Mouse (Mus musculus) kidney, embryonic 16.5 days (tissue): Measurements from ENCODE around the gene Invs. TPM values are rescaled to one million over a fixed set of nuclear protein-coding genes. Genes with fewer than 3 reads are reported as not detected.

Source experiments
- ATAC-seq: fragments of 200-750 bp; cut with Nextera tagmentation; 2 replicates; pipeline ENCODE4 v1.8.0; 2017; ENCODE audit warnings: moderate TSS enrichment; ENCODE audit not compliant: low FRiP score, low TSS enrichment
- H3K27ac ChIP-seq: fragments of 300-500 bp; sonication (generic); 2 replicates; pipeline ENCODE4 v1.5.1; 2014; ENCODE audit warnings: low read length
- H3K27me3 ChIP-seq: fragments of 300-500 bp; sonication (generic); 2 replicates; pipeline ENCODE4 v1.6.1; 2014; ENCODE audit warnings: low read length, control low read depth, mixed read lengths; ENCODE audit not compliant: insufficient read depth
- H3K36me3 ChIP-seq: fragments of 300-500 bp; sonication (generic); 2 replicates; pipeline ENCODE4 v1.6.1; 2014; ENCODE audit warnings: low read length, control low read depth, mixed read lengths; ENCODE audit not compliant: insufficient read depth
- H3K4me1 ChIP-seq: fragments of 300-500 bp; sonication (generic); 2 replicates; pipeline ENCODE4 v1.6.1; 2014; ENCODE audit warnings: low read length, control low read depth, mixed read lengths; ENCODE audit not compliant: insufficient read depth
- H3K4me2 ChIP-seq: fragments of 300-500 bp; sonication (generic); replicated peaks from 2 replicates; pipeline ENCODE4 v1.6.1; 2014; ENCODE audit warnings: low read depth, low read length
- H3K4me3 ChIP-seq: fragments of 300-500 bp; sonication (generic); 2 replicates; pipeline ENCODE4 v1.5.1; 2014; ENCODE audit warnings: mild to moderate bottlenecking, low read length
- H3K9ac ChIP-seq: fragments of 300-500 bp; sonication (generic); replicated peaks from 2 replicates; pipeline ENCODE4 v1.6.1; 2014; ENCODE audit warnings: low read length
- H3K9me3 ChIP-seq: fragments of 300-500 bp; sonication (generic); 2 replicates; pipeline ENCODE4 v1.6.1; 2016; ENCODE audit warnings: low read length, control low read depth
- WGBS: fragments of 180-500 bp; shearing (Covaris S2); extraction: QIAGEN DNeasy Blood & Tissue Kit; methylation state at CpG from one replicate; pipeline ENCODE4 v1.1.7; 2014; 5-methylcytosine and 5-hydroxymethylcytosine counted together
- polyA plus RNA-seq: library from polyadenylated mRNA; unstranded; fragments of >200 nt; fragmentation: Nextera tagmentation; extraction: Ambion mirVana; gene quantifications from 2 replicates; pipeline ENCODE4 v1.2.1, GENCODE M21; 2015

The Invs gene
- polyA plus RNA-seq, 1 experiment from 2014 or later: 10.1 TPM

DNA sequence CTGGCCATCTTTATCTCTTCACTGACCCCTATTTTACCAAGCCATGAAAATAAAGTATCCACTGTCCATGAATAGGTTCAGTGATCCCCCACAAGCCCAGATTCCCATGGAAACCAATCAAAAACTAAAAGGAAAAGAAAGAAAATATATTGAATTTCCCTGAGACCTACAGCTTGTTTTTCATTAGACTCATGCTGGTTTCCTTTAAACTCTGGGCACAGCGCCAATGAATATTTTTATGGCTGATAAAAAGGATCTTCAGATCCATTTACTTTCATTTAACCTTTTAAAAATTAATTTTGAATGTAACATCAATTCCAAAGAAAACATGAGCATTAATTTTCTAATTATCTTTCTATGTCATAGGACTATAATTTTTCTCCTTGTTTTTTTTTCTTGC is 41.7 kb downstream of the Invs start:
- Histone ChIP-seq H3K27me3 (no peaks in the 10 kb centered on the region), H3K9ac (no peak overlapping the region), H3K27ac (no peak overlapping the region), H3K4me3 (no peak overlapping the region), H3K36me3 (no peaks in the 10 kb centered on the region), H3K9me3 (no peaks in the 10 kb centered on the region), H3K4me1 (no peaks in the 10 kb centered on the region; the same call in 1 of the 2 replicates), H3K4me2 (no peak overlapping the region)
- 74% methylated on average over 1 of the region's 1 CpGs for WGBS
- ATAC-seq: no peak

DNA sequence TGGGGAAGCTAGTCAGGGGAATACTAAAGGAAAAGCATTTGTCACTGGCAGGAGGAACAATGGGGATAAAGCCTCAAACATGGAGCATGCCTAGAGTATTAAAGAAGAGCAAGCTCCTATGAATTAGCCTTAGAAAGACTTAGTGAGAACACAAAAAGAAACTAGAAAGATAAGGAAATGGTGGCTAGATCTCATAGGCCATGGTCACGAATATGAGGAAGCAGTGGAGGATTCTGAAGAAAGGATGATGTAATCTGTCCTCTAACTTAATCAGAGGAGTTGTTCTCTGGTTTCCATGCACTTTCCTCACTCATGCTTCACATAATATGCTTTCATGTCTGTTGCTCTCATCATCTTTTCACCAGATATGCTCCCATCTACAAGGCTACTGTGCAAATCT is 42.5 kb downstream of the Invs start:
- no peaks in the 10 kb centered on the region; the same call in 1 of the 2 replicates for H3K4me1 ChIP-seq
- no peak overlapping the region for H3K4me2 ChIP-seq
- no peaks in the 10 kb centered on the region for H3K36me3 ChIP-seq
- WGBS: 62% methylated on average over 1 of the region's 1 CpGs
- no peaks in the 10 kb centered on the region for H3K27me3 ChIP-seq
- H3K27ac ChIP-seq: no peak overlapping the region
- ATAC-seq: no peak
- H3K9me3 ChIP-seq: no peaks in the 10 kb centered on the region
- no peak overlapping the region for H3K9ac ChIP-seq
- no peak overlapping the region for H3K4me3 ChIP-seq

DNA sequence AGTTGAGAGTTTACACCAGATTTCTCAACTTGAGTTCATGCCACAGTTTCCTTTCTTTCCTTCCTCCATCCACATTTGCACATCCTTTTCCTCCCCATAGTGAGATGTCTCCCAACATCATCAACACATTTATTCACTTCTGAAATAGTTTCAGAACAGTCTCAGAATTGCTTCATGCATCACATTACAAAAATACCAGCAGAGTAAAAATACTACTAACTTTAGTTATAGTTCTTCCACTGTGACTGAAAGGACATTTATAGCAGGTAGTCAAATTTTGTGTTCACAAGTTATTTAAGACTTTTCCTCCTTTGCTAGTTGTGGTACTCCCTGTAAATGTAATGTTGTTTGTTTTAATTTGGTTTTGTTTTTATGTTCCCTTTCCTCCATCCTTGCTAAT is 47.6 kb downstream of the Invs start:
- Histone ChIP-seq H3K27ac (no peak overlapping the region), H3K4me1 (no peaks in the 10 kb centered on the region), H3K36me3 (no peaks in the 10 kb centered on the region), H3K4me2 (no peak overlapping the region), H3K9ac (no peak overlapping the region), H3K9me3 (no peaks in the 10 kb centered on the region), H3K27me3 (no peaks in the 10 kb centered on the region), H3K4me3 (no peak overlapping the region)
- ATAC-seq: no peak

DNA sequence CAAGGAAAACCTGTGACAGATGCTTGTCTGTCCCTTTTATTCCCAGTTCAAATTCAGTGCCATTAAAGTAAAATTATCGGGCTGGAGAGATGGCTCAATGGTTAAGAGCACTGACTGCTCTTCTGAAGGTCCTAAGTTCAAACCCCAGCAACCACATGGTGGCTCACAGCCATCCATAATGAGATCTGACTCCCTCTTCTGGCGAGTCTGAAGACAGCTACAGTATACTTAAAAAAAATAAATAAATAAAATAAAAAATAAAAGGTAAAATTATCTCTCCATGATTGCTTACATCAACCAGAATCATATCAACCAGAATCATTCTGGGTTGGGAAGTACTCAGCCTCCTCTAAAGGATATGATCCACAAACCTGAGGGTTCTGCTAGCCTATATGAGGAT is 48.5 kb downstream of the Invs start:
- Histone ChIP-seq H3K4me3 (no peak overlapping the region), H3K9me3 (no peaks in the 10 kb centered on the region), H3K27ac (no peak overlapping the region), H3K9ac (no peak overlapping the region), H3K4me2 (no peak overlapping the region), H3K36me3 (no peaks in the 10 kb centered on the region), H3K4me1 (no peaks in the 10 kb centered on the region), H3K27me3 (no peaks in the 10 kb centered on the region)
- ATAC-seq: no peak
- WGBS: 72% methylated on average over 2 of the region's 2 CpGs

DNA sequence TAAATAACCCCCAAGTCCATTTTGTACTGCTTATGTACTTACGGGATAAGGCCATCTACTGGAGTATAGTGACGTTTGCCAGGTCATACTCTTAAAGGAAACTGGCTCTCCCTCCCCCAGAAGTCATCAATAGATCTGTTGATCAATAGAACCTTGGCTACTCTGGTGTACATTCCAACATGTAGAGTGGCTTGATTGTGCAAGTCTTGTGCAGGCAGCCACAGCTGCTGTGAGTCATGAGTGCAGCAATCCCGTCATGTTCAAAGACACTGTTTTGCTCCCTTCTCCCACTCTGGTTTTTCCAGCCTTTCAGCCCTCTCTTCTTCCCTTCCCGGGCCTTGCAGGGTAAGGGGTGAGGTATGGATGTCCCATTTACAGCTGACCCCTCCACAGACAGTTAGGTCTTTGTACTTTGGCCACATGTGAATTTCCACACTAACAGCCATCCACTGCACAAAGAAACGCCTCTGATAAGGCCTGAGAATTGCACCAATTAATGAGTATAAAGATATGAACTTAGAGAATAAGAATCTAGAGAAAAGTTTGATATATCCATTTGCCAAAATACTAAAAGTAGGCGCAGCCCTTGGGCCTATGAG is 53.0 kb downstream of the Invs start:
- WGBS: 77% methylated on average over 6 of the region's 6 CpGs
- H3K36me3 ChIP-seq: no peaks in the 10 kb centered on the region
- H3K4me3 ChIP-seq: no peak overlapping the region
- no peak overlapping the region for H3K27ac ChIP-seq
- no peaks in the 10 kb centered on the region for H3K4me1 ChIP-seq
- no peaks in the 10 kb centered on the region for H3K9me3 ChIP-seq
- ATAC-seq: no peak
- H3K27me3 ChIP-seq: no peaks in the 10 kb centered on the region
- H3K4me2 ChIP-seq: no peak overlapping the region
- H3K9ac ChIP-seq: no peak overlapping the region

DNA sequence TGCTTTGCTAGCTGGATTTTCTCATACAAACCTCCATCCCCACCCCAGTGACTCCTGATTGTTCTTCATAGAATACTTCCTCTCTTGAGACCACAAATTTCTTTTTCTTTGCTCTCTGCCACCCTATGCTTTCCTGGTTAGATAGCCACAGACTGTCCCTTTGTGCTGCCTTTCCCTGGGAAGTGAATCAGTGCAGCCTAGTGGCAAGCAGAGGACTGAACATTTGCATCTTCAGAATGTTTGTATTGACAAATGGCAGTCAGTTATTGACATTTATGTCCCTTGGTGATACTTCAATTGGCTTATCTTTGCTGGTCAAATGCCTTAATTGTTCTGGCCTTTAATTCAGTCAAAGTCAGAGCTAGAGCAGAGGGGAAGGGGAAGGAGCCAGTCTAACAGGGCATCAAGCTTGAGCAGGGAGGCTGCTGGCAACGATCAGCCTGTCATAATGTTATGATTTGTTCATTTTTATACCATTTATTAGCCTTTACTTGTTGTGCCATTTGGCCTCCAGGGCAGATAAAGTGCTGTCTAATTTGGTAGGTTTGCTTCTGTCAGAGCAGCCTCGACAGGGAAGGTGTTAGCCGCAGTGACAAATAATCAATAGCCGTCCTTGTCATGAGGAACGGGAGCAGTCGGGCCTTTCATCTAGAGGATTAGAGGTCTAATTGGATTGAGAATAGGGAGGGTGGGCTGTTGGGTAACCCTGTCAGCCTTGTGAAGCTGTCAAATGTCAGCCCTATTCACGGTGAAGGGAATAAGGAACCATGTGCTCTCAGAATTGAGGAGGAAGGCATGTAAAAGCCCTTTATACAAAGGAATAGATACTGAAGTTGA is 55.6 kb downstream of the Invs start:
- Histone ChIP-seq H3K36me3 (no peaks in the 10 kb centered on the region), H3K4me1 (no peaks in the 10 kb centered on the region), H3K4me2 (no peak overlapping the region), H3K9ac (no peak overlapping the region), H3K9me3 (no peaks in the 10 kb centered on the region), H3K27ac (no peak overlapping the region), H3K4me3 (no peak overlapping the region), H3K27me3 (no peaks in the 10 kb centered on the region)
- 32% methylated on average over 7 of the region's 7 CpGs for WGBS
- ATAC-seq: no peak

DNA sequence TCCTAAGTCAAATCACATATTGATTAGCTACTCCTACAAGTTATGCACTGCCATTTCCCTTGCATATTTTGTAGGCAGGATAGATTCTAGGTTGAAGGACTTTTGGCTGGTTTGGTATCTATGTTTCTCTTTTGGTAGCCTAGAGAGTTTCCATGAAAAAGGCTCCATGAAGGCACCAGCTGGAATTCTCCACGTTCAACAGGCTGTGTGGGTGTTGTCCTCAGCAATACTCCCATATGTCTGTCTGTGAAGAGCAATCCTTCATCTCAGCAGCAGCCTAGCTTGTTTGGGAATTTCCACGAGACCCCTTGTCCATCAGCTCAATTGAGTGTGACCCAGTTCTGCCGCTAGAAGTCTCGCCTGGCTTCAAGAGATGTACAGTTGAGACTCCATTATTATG is 63.1 kb downstream of the Invs start:
- Histone ChIP-seq H3K9ac (no peak overlapping the region), H3K9me3 (no peaks in the 10 kb centered on the region), H3K36me3 (0 out of 2 replicates have a peak, but pooled peaks cover 2% of the 10 kb centered on the region), H3K27me3 (no peaks in the 10 kb centered on the region), H3K4me2 (no peak overlapping the region), H3K4me1 (no peaks in the 10 kb centered on the region), H3K4me3 (no peak overlapping the region), H3K27ac (no peak overlapping the region)
- no peak for ATAC-seq
- 52% methylated on average over 4 of the region's 4 CpGs for WGBS

DNA sequence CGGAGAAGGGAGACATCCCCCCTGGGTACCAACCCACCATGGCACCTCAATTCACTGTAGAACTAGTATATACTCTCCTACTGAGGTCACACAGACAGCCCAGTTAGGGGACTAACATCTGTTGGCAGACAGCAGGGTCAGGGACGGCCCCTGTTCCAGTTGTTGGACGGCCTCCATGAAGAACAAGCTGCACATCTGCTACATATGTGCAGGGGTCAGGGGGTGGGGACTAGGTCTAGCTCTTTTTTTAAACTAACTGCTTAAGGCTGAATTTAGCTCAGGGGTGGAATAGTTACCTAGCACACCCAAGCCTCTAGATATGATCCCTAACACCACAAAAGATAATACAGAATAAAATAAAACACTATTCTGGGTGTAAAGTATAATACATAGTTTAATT is 82.8 kb downstream of the Invs start:
- Histone ChIP-seq H3K9me3 (no peaks in the 10 kb centered on the region), H3K27ac (no peak overlapping the region), H3K9ac (no peak overlapping the region), H3K27me3 (no peaks in the 10 kb centered on the region), H3K4me1 (no peaks in the 10 kb centered on the region), H3K4me3 (no peak overlapping the region), H3K36me3 (no peaks in the 10 kb centered on the region), H3K4me2 (no peak overlapping the region)
- 62% methylated on average over 3 of the region's 3 CpGs for WGBS
- ATAC-seq: no peak

DNA sequence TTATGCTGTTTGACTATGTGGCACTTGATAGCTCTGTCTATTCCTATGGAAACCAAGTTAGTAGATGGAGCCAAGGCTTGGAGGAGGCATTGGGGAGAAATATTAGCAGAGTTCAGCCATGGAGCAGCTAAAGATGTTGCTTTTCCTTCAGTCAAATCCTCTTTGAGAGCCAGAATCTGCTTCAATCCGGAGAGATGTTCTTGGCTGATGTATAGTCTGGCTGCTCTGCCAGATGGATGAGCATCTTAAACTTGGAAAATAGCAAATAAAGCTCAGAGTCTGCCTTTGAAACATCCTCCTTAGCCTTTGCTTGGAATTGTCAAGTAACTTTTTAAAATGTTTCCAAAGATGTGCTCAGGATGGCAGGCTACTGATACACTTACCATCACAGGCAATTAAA is 91.5 kb downstream of the Invs start:
- 72% methylated on average over 1 of the region's 1 CpGs for WGBS
- H3K36me3 ChIP-seq: no peaks in the 10 kb centered on the region
- H3K27me3 ChIP-seq: no peaks in the 10 kb centered on the region
- H3K4me2 ChIP-seq: no peak overlapping the region
- H3K4me1 ChIP-seq: no peaks in the 10 kb centered on the region
- no peak overlapping the region for H3K4me3 ChIP-seq
- no peak overlapping the region for H3K9ac ChIP-seq
- no peak for ATAC-seq
- H3K9me3 ChIP-seq: no peaks in the 10 kb centered on the region
- H3K27ac ChIP-seq: no peak overlapping the region

DNA sequence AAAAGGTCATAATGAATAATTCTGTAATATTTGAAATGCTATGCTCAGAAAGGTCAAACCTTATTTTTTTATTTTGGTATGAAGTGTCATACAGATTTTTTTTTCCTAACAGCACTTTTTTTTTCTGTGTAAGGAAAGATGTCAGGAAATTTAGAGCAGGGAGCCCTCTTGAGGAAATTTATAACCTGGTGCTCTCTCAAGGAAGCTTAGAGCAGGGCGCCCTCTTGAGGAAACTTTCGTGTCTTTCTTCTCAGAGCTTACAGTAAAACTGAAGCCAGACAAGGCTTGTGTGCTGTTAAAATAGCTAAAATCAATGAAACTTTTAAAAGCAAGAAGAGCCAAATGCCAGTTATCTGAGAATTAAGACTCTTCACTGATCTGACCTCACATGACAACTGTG is 101.4 kb downstream of the Invs start:
- H3K9me3 ChIP-seq: no peaks in the 10 kb centered on the region
- no peak for ATAC-seq
- no peak overlapping the region for H3K4me3 ChIP-seq
- no peak overlapping the region for H3K27ac ChIP-seq
- H3K4me2 ChIP-seq: no peak overlapping the region
- H3K4me1 ChIP-seq: no peaks in the 10 kb centered on the region
- no peak overlapping the region for H3K9ac ChIP-seq
- peaks cover 4% of the 10 kb centered on the region; the same call in 1 of the 2 replicates for H3K36me3 ChIP-seq
- WGBS: 7% methylated on average over 2 of the region's 2 CpGs
- H3K27me3 ChIP-seq: no peaks in the 10 kb centered on the region
